Mouse (Mus musculus): ENCODE measurements around the gene Fam19a3. TPM values are rescaled to one million over a fixed set of nuclear protein-coding genes. Genes with fewer than 3 reads are reported as not detected.
A peak's percentile ranks its signal among the peaks of the same experiment; 100 is the strongest.
"Not testable (repeated sequence)": the region's sequence is repeated elsewhere in the genome, so short reads cannot be mapped to it uniquely, and the experiment has no call there.

The Fam19a3 gene
- polyA plus RNA-seq, 1 experiment from 2014 or later = 0.07 TPM

- no peak overlapping the region for H3K27ac ChIP-seq
- peak overlapping the region; percentile 34 for H3K4me3 ChIP-seq (replicated peaks; ENCODE audit: low read length)
- DNase-seq (ENCODE audit: low spot score) (no peak), ATAC-seq (ENCODE audit: low FRiP score) (no peak)
- peak overlapping the region; percentile 62 for H3K4me2 ChIP-seq (replicated peaks)
- peak overlapping the region; percentile 46; the same call in 1 of the 2 replicates for H3K9ac ChIP-seq
- H3K9me3 ChIP-seq (ENCODE audit: control insufficient read depth, low read length) = no peaks in the 10 kb centered on the region
- WGBS = 4% methylated on average over 5 of the region's 5 CpGs
- 0 out of 2 replicates have a peak, but pooled peaks cover 6% of the 10 kb centered on the region for H3K4me1 ChIP-seq (replicated peaks; ENCODE audit: control insufficient read depth, insufficient read depth, low read length)
- H3K27me3 ChIP-seq (ENCODE audit: control insufficient read depth, insufficient read depth, low read length) = peaks cover 4% of the 10 kb centered on the region; the same call in 1 of the 2 replicates
- H3K36me3 ChIP-seq (replicated peaks; ENCODE audit: control insufficient read depth, insufficient read depth) = no peaks in the 10 kb centered on the region
Observed at GRCm38 (mm10) chr3:104758869-104759268, 22.8 kb downstream of the Fam19a3 start.

- H3K4me3 ChIP-seq (replicated peaks; ENCODE audit: low read length) = peak overlapping the region; percentile 34
- peaks cover 7% of the 10 kb centered on the region; the same call in 1 of the 2 replicates for H3K27me3 ChIP-seq (ENCODE audit: control insufficient read depth, insufficient read depth, low read length)
- H3K36me3 ChIP-seq (replicated peaks; ENCODE audit: control insufficient read depth, insufficient read depth) = no peaks in the 10 kb centered on the region
- H3K27ac ChIP-seq = no peak overlapping the region
- ATAC-seq (ENCODE audit: low FRiP score) (peak; percentile 74; the same call in 1 of the 2 replicates), DNase-seq (ENCODE audit: low spot score) (peak; percentile 83)
- H3K9me3 ChIP-seq (ENCODE audit: control insufficient read depth, low read length) = no peaks in the 10 kb centered on the region
- H3K4me2 ChIP-seq (replicated peaks) = peak overlapping the region; percentile 62
- whole genome bisulfite sequencing = 2% methylated on average over 27 of the region's 27 CpGs
- H3K9ac ChIP-seq = peak overlapping the region; percentile 46; the same call in 1 of the 2 replicates
- H3K4me1 ChIP-seq (replicated peaks; ENCODE audit: control insufficient read depth, insufficient read depth, low read length) = 0 out of 2 replicates have a peak, but pooled peaks cover 6% of the 10 kb centered on the region
Observed at GRCm38 (mm10) chr3:104758406-104758805, 23.2 kb downstream of the Fam19a3 start.

GRCm38 (mm10) chr3:104752845-104753244 is 28.8 kb downstream of the Fam19a3 start:
- H3K27me3 ChIP-seq (ENCODE audit: control insufficient read depth, insufficient read depth, low read length); H3K27ac ChIP-seq; H3K9me3 ChIP-seq (ENCODE audit: control insufficient read depth, low read length); H3K36me3 ChIP-seq (replicated peaks; ENCODE audit: control insufficient read depth, insufficient read depth); H3K4me3 ChIP-seq (replicated peaks; ENCODE audit: low read length); H3K4me1 ChIP-seq (replicated peaks; ENCODE audit: control insufficient read depth, insufficient read depth, low read length); DNase-seq (ENCODE audit: low spot score); H3K9ac ChIP-seq; ATAC-seq (ENCODE audit: low FRiP score); H3K4me2 ChIP-seq (replicated peaks): not testable (repeated sequence)
- 14% methylated on average over 19 of the region's 25 CpGs for WGBS

- 74% methylated on average over 1 of the region's 1 CpGs for WGBS
- Histone ChIP-seq H3K4me3 (replicated peaks; ENCODE audit: low read length) (no peak overlapping the region), H3K9me3 (ENCODE audit: control insufficient read depth, low read length) (no peaks in the 10 kb centered on the region), H3K27me3 (ENCODE audit: control insufficient read depth, insufficient read depth, low read length) (no peaks in the 10 kb centered on the region), H3K27ac (no peak overlapping the region), H3K4me2 (replicated peaks) (no peak overlapping the region), H3K36me3 (replicated peaks; ENCODE audit: control insufficient read depth, insufficient read depth) (no peaks in the 10 kb centered on the region), H3K9ac (no peak overlapping the region), H3K4me1 (replicated peaks; ENCODE audit: control insufficient read depth, insufficient read depth, low read length) (no peaks in the 10 kb centered on the region)
- DNase-seq (ENCODE audit: low spot score) (no peak), ATAC-seq (ENCODE audit: low FRiP score) (no peak)
Observed at GRCm38 (mm10) chr3:104743864-104744263, 37.8 kb downstream of the Fam19a3 start.

GRCm38 (mm10) chr3:104743161-104743560 is 38.5 kb downstream of the Fam19a3 start:
- Histone ChIP-seq H3K36me3 (replicated peaks; ENCODE audit: control insufficient read depth, insufficient read depth) (no peaks in the 10 kb centered on the region), H3K27ac (no peak overlapping the region), H3K4me3 (replicated peaks; ENCODE audit: low read length) (no peak overlapping the region), H3K9me3 (ENCODE audit: control insufficient read depth, low read length) (no peaks in the 10 kb centered on the region), H3K4me2 (replicated peaks) (no peak overlapping the region), H3K9ac (no peak overlapping the region), H3K4me1 (replicated peaks; ENCODE audit: control insufficient read depth, insufficient read depth, low read length) (no peaks in the 10 kb centered on the region), H3K27me3 (ENCODE audit: control insufficient read depth, insufficient read depth, low read length) (no peaks in the 10 kb centered on the region)
- WGBS = 63% methylated on average over 1 of the region's 1 CpGs
- DNase-seq (ENCODE audit: low spot score) (no peak), ATAC-seq (ENCODE audit: low FRiP score) (no peak)

- DNase-seq (ENCODE audit: low spot score) (no peak), ATAC-seq (ENCODE audit: low FRiP score) (no peak)
- Histone ChIP-seq H3K36me3 (replicated peaks; ENCODE audit: control insufficient read depth, insufficient read depth) (no peaks in the 10 kb centered on the region), H3K4me3 (replicated peaks; ENCODE audit: low read length) (no peak overlapping the region), H3K27me3 (ENCODE audit: control insufficient read depth, insufficient read depth, low read length) (no peaks in the 10 kb centered on the region), H3K27ac (no peak overlapping the region), H3K9ac (no peak overlapping the region), H3K9me3 (ENCODE audit: control insufficient read depth, low read length) (no peaks in the 10 kb centered on the region), H3K4me1 (replicated peaks; ENCODE audit: control insufficient read depth, insufficient read depth, low read length) (no peaks in the 10 kb centered on the region), H3K4me2 (replicated peaks) (no peak overlapping the region)
- 93% methylated on average over 3 of the region's 3 CpGs for WGBS
Observed at GRCm38 (mm10) chr3:104741954-104742353, 39.7 kb downstream of the Fam19a3 start.

GRCm38 (mm10) chr3:104734654-104735053 is 47.0 kb downstream of the Fam19a3 start:
- 54% methylated on average over 7 of the region's 7 CpGs for WGBS

GRCm38 (mm10) chr3:104732907-104733306 is 48.7 kb downstream of the Fam19a3 start:
- Histone ChIP-seq H3K9me3 (ENCODE audit: control insufficient read depth, low read length) (no peaks in the 10 kb centered on the region), H3K9ac (no peak overlapping the region), H3K36me3 (replicated peaks; ENCODE audit: control insufficient read depth, insufficient read depth) (no peaks in the 10 kb centered on the region), H3K4me3 (replicated peaks; ENCODE audit: low read length) (no peak overlapping the region), H3K27ac (no peak overlapping the region), H3K27me3 (ENCODE audit: control insufficient read depth, insufficient read depth, low read length) (no peaks in the 10 kb centered on the region), H3K4me2 (replicated peaks) (no peak overlapping the region), H3K4me1 (replicated peaks; ENCODE audit: control insufficient read depth, insufficient read depth, low read length) (no peaks in the 10 kb centered on the region)
- WGBS = 72% methylated on average over 3 of the region's 3 CpGs
- DNase-seq (ENCODE audit: low spot score) = no peak
- no peak for ATAC-seq (ENCODE audit: low FRiP score)

More at GRCm38 (mm10) chr3:104734654-104735053, 47.0 kb downstream of the Fam19a3 start:
- Histone ChIP-seq H3K27ac (no peak overlapping the region), H3K36me3 (replicated peaks; ENCODE audit: control insufficient read depth, insufficient read depth) (no peaks in the 10 kb centered on the region), H3K4me2 (replicated peaks) (no peak overlapping the region), H3K27me3 (ENCODE audit: control insufficient read depth, insufficient read depth, low read length) (no peaks in the 10 kb centered on the region), H3K4me1 (replicated peaks; ENCODE audit: control insufficient read depth, insufficient read depth, low read length) (no peaks in the 10 kb centered on the region), H3K4me3 (replicated peaks; ENCODE audit: low read length) (no peak overlapping the region), H3K9me3 (ENCODE audit: control insufficient read depth, low read length) (no peaks in the 10 kb centered on the region), H3K9ac (no peak overlapping the region)
- DNase-seq (ENCODE audit: low spot score) (no peak), ATAC-seq (ENCODE audit: low FRiP score) (no peak)

- WGBS = 81% methylated on average over 6 of the region's 6 CpGs
Observed at GRCm38 (mm10) chr3:104729270-104729839, 52.3 kb downstream of the Fam19a3 start.

More at GRCm38 (mm10) chr3:104729270-104729839, 52.3 kb downstream of the Fam19a3 start:
- no peak overlapping the region for H3K27ac ChIP-seq
- ATAC-seq (ENCODE audit: low FRiP score) (no peak), DNase-seq (ENCODE audit: low spot score) (no peak)
- no peaks in the 10 kb centered on the region for H3K36me3 ChIP-seq (replicated peaks; ENCODE audit: control insufficient read depth, insufficient read depth)
- no peaks in the 10 kb centered on the region for H3K27me3 ChIP-seq (ENCODE audit: control insufficient read depth, insufficient read depth, low read length)
- H3K4me3 ChIP-seq (replicated peaks; ENCODE audit: low read length) = no peak overlapping the region
- no peaks in the 10 kb centered on the region for H3K9me3 ChIP-seq (ENCODE audit: control insufficient read depth, low read length)
- H3K9ac ChIP-seq = no peak overlapping the region
- no peaks in the 10 kb centered on the region for H3K4me1 ChIP-seq (replicated peaks; ENCODE audit: control insufficient read depth, insufficient read depth, low read length)
- H3K4me2 ChIP-seq (replicated peaks) = no peak overlapping the region
